Mouse (Mus musculus) forebrain, embryonic 15.5 days (tissue): ENCODE data around the gene Noc2l. TPM values are rescaled to one million over a fixed set of nuclear protein-coding genes. Genes with fewer than 3 reads are reported as not detected.
A peak's percentile ranks its signal among the peaks of the same experiment; 100 is the strongest.

ENCODE experiments used
- ATAC-seq: fragments of 200-750 bp; cut with Nextera tagmentation; replicated peaks from 2 replicates; pipeline ENCODE4 v1.8.0; 2017; ENCODE audit warnings: mild to moderate bottlenecking, moderate TSS enrichment, moderate library complexity
- H3K27ac ChIP-seq: fragments of 300-500 bp; sonication (generic); replicated peaks from 2 replicates; pipeline ENCODE4 v1.5.1; 2015; ENCODE audit warnings: mild to moderate bottlenecking, inconsistent platforms
- H3K27me3 ChIP-seq: fragments of 300-500 bp; sonication (generic); 2 replicates; pipeline ENCODE4 v1.6.1; 2015; ENCODE audit warnings: inconsistent platforms
- H3K36me3 ChIP-seq: fragments of 300-500 bp; sonication (generic); 2 replicates; pipeline ENCODE4 v1.6.1; 2015; ENCODE audit warnings: mild to moderate bottlenecking, inconsistent platforms
- H3K4me1 ChIP-seq: fragments of 300-500 bp; sonication (generic); 2 replicates; pipeline ENCODE4 v1.6.1; 2015; ENCODE audit warnings: inconsistent platforms
- H3K4me2 ChIP-seq: fragments of 300-500 bp; sonication (generic); replicated peaks from 2 replicates; pipeline ENCODE4 v1.6.1; 2015; ENCODE audit warnings: mild to moderate bottlenecking, inconsistent platforms
- H3K4me3 ChIP-seq: fragments of 300-500 bp; sonication (generic); 2 replicates; pipeline ENCODE4 v1.5.1; 2015; ENCODE audit warnings: mild to moderate bottlenecking, inconsistent platforms
- H3K9ac ChIP-seq: fragments of 300-500 bp; sonication (generic); replicated peaks from 2 replicates; pipeline ENCODE4 v1.6.1; 2015; ENCODE audit warnings: mild to moderate bottlenecking, inconsistent platforms
- H3K9me3 ChIP-seq: fragments of 300-500 bp; sonication (generic); 2 replicates; pipeline ENCODE4 v1.6.1; 2016; ENCODE audit warnings: inconsistent platforms
- WGBS: fragments of 180-500 bp; shearing (Covaris S2); methylation state at CpG from one replicate; pipeline ENCODE4 v1.1.7; 2015; ENCODE audit warnings: mixed read lengths; 5-methylcytosine and 5-hydroxymethylcytosine counted together
- polyA plus RNA-seq: library from polyadenylated mRNA; unstranded; fragments of >200 nt; fragmentation: Nextera tagmentation; extraction: Ambion mirVana; gene quantifications from 2 replicates; pipeline ENCODE4 v1.2.1, GENCODE M21; 2015

Gene Noc2l
- polyA plus RNA-seq, 1 experiment from 2014 or later = 61.6 TPM

- no peak within 1 kb of the TSS for H3K27ac ChIP-seq
- WGBS = 65% methylated on average over 10 of the region's 10 CpGs
- no peaks in the 10 kb centered on the region; the same call in 1 of the 2 replicates for H3K27me3 ChIP-seq
- H3K9me3 ChIP-seq = no peaks in the 10 kb centered on the region
- H3K9ac ChIP-seq = no peak within 1 kb of the TSS
- no peak for ATAC-seq
- H3K36me3 ChIP-seq = no peaks in the 10 kb centered on the region
- H3K4me1 ChIP-seq = peaks cover 38% of the 10 kb centered on the region
- H3K4me2 ChIP-seq = no peak within 1 kb of the TSS
- H3K4me3 ChIP-seq = no peak within 1 kb of the TSS
Observed at GRCm38 (mm10) chr4:156200623-156201475, 35.0 kb upstream of the Noc2l start, which contains the start of gene Isg15. TSS of gene Isg15 (minus strand) at chr4:156200818.

GRCm38 (mm10) chr4:156202462-156202893, 33.3 kb upstream of the Noc2l start:
- no peak for ATAC-seq
- no peaks in the 10 kb centered on the region for H3K36me3 ChIP-seq
- peak overlapping the region; percentile 56; the same call in 1 of the 2 replicates for H3K9ac ChIP-seq
- 39% methylated on average over 12 of the region's 12 CpGs for WGBS
- no peaks in the 10 kb centered on the region; the same call in 1 of the 2 replicates for H3K27me3 ChIP-seq
- H3K27ac ChIP-seq = peak overlapping the region; percentile 33; the same call in 1 of the 2 replicates
- H3K4me3 ChIP-seq = peak overlapping the region; percentile 54
- peak overlapping the region; percentile 93 for H3K4me2 ChIP-seq
- H3K4me1 ChIP-seq = peaks cover 30% of the 10 kb centered on the region
- no peaks in the 10 kb centered on the region for H3K9me3 ChIP-seq

GRCm38 (mm10) chr4:156203001-156203412, 32.8 kb upstream of the Noc2l start, which contains the start of gene AW011738:
TSS of gene AW011738 (plus strand) at chr4:156203304.
- Histone ChIP-seq H3K27me3 (no peaks in the 10 kb centered on the region; the same call in 1 of the 2 replicates), H3K9me3 (no peaks in the 10 kb centered on the region), H3K9ac (peak within 1 kb of the TSS; percentile 56), H3K27ac (peak within 1 kb of the TSS; percentile 53), H3K4me3 (peak within 1 kb of the TSS; percentile 54), H3K36me3 (no peaks in the 10 kb centered on the region), H3K4me1 (peaks cover 27% of the 10 kb centered on the region), H3K4me2 (peak within 1 kb of the TSS; percentile 93)
- ATAC-seq = peak; percentile 71
- under 1% methylated on average over 37 of the region's 39 CpGs for whole genome bisulfite sequencing

GRCm38 (mm10) chr4:156203413-156204131, 32.2 kb upstream of the Noc2l start:
- H3K9ac ChIP-seq = peak overlapping the region; percentile 56
- H3K27me3 ChIP-seq = no peaks in the 10 kb centered on the region; the same call in 1 of the 2 replicates
- H3K4me3 ChIP-seq = peak overlapping the region; percentile 54
- no peaks in the 10 kb centered on the region for H3K9me3 ChIP-seq
- peak; percentile 53; the same call in 1 of the 2 replicates for ATAC-seq
- H3K4me2 ChIP-seq = peak overlapping the region; percentile 93
- H3K27ac ChIP-seq = peak overlapping the region; percentile 53
- WGBS = under 1% methylated on average over 49 of the region's 49 CpGs
- H3K4me1 ChIP-seq = peaks cover 27% of the 10 kb centered on the region
- no peaks in the 10 kb centered on the region for H3K36me3 ChIP-seq

GRCm38 (mm10) chr4:156208872-156209271, 26.9 kb upstream of the Noc2l start:
- ATAC-seq = no peak
- 94% methylated on average over 4 of the region's 4 CpGs for WGBS
- Histone ChIP-seq H3K27ac (no peak overlapping the region), H3K9ac (no peak overlapping the region), H3K36me3 (no peaks in the 10 kb centered on the region), H3K4me2 (no peak overlapping the region), H3K27me3 (no peaks in the 10 kb centered on the region; the same call in 1 of the 2 replicates), H3K9me3 (no peaks in the 10 kb centered on the region), H3K4me3 (no peak overlapping the region), H3K4me1 (peaks cover 15% of the 10 kb centered on the region)

GRCm38 (mm10) chr4:156209963-156210635, 25.7 kb upstream of the Noc2l start:
- 81% methylated on average over 13 of the region's 13 CpGs for WGBS
- H3K27ac ChIP-seq = no peak overlapping the region
- no peaks in the 10 kb centered on the region for H3K27me3 ChIP-seq
- H3K36me3 ChIP-seq = no peaks in the 10 kb centered on the region
- 0 out of 2 replicates have a peak, but pooled peaks cover 3% of the 10 kb centered on the region for H3K4me1 ChIP-seq
- no peaks in the 10 kb centered on the region for H3K9me3 ChIP-seq
- H3K9ac ChIP-seq = no peak overlapping the region
- no peak overlapping the region for H3K4me2 ChIP-seq
- no peak for ATAC-seq
- no peak overlapping the region for H3K4me3 ChIP-seq

- ATAC-seq = no peak
- 90% methylated on average over 13 of the region's 13 CpGs for WGBS
- Histone ChIP-seq H3K9me3 (no peaks in the 10 kb centered on the region), H3K27ac (no peak overlapping the region), H3K4me3 (no peak overlapping the region), H3K9ac (no peak overlapping the region), H3K4me2 (no peak overlapping the region), H3K27me3 (no peaks in the 10 kb centered on the region), H3K36me3 (no peaks in the 10 kb centered on the region), H3K4me1 (no peaks in the 10 kb centered on the region)
Observed at GRCm38 (mm10) chr4:156213134-156213533, 22.7 kb upstream of the Noc2l start.

- Histone ChIP-seq H3K9ac (no peak within 1 kb of the TSS), H3K27ac (no peak within 1 kb of the TSS), H3K4me1 (no peaks in the 10 kb centered on the region), H3K27me3 (no peaks in the 10 kb centered on the region), H3K4me2 (no peak within 1 kb of the TSS), H3K4me3 (no peak within 1 kb of the TSS), H3K36me3 (no peaks in the 10 kb centered on the region), H3K9me3 (no peaks in the 10 kb centered on the region)
- 81% methylated on average over 4 of the region's 4 CpGs for WGBS
- no peak for ATAC-seq
Observed at GRCm38 (mm10) chr4:156215649-156216048, 20.2 kb upstream of the Noc2l start, which contains the start of gene Perm1. TSS of gene Perm1 (plus strand) at chr4:156215868.

GRCm38 (mm10) chr4:156216196-156216595, 19.6 kb upstream of the Noc2l start:
- 93% methylated on average over 2 of the region's 2 CpGs for WGBS
- ATAC-seq = no peak
- no peak overlapping the region for H3K27ac ChIP-seq
- no peaks in the 10 kb centered on the region for H3K9me3 ChIP-seq
- H3K4me2 ChIP-seq = no peak overlapping the region
- H3K4me3 ChIP-seq = no peak overlapping the region
- H3K36me3 ChIP-seq = no peaks in the 10 kb centered on the region
- no peaks in the 10 kb centered on the region for H3K27me3 ChIP-seq
- no peak overlapping the region for H3K9ac ChIP-seq
- no peaks in the 10 kb centered on the region for H3K4me1 ChIP-seq

GRCm38 (mm10) chr4:156217022-156217669, 18.7 kb upstream of the Noc2l start:
- H3K9me3 ChIP-seq = no peaks in the 10 kb centered on the region
- 82% methylated on average over 16 of the region's 16 CpGs for WGBS
- no peaks in the 10 kb centered on the region for H3K27me3 ChIP-seq
- H3K27ac ChIP-seq = no peak overlapping the region
- H3K4me1 ChIP-seq = no peaks in the 10 kb centered on the region
- no peak overlapping the region for H3K4me3 ChIP-seq
- H3K4me2 ChIP-seq = no peak overlapping the region
- no peak overlapping the region for H3K9ac ChIP-seq
- no peak for ATAC-seq
- H3K36me3 ChIP-seq = no peaks in the 10 kb centered on the region

- Histone ChIP-seq H3K4me2 (no peak overlapping the region), H3K27ac (no peak overlapping the region), H3K9me3 (no peaks in the 10 kb centered on the region), H3K4me1 (no peaks in the 10 kb centered on the region), H3K36me3 (no peaks in the 10 kb centered on the region), H3K4me3 (no peak overlapping the region), H3K9ac (no peak overlapping the region), H3K27me3 (no peaks in the 10 kb centered on the region)
- no peak for ATAC-seq
- WGBS = 83% methylated on average over 16 of the region's 16 CpGs
Observed at GRCm38 (mm10) chr4:156217838-156218237, 18.0 kb upstream of the Noc2l start.
